Mouse (Mus musculus): ENCODE measurements around the gene Fam219b. TPM values are rescaled to one million over a fixed set of nuclear protein-coding genes. Genes with fewer than 3 reads are reported as not detected.

The Fam219b gene
- polyA plus RNA-seq, 1 experiment = 14.4 TPM

- peaks cover 33% of the 10 kb centered on the region for H3K79me2 ChIP-seq (ENCODE audit: control insufficient read depth, insufficient read depth)
- H3K27me3 ChIP-seq (ENCODE audit: control insufficient read depth, insufficient read depth, insufficient read length) = no peaks in the 10 kb centered on the region
- no peaks in the 10 kb centered on the region for H3K36me3 ChIP-seq (ENCODE audit: control insufficient read depth, insufficient read depth)
- H3K4me2 ChIP-seq (ENCODE audit: low read depth) = peak overlapping the region; percentile 91
- TF ChIP-seq CEBPB (IDR thresholded peaks at IDR 0.05; ENCODE audit: insufficient read depth, poor library complexity, severe bottlenecking) = no peak
- TF ChIP-seq E2F4 (IDR thresholded peaks at IDR 0.05; ENCODE audit: insufficient read depth) = no peak
- no peak for TF ChIP-seq MYOG (IDR thresholded peaks at IDR 0.05; ENCODE audit: control insufficient read depth in 1 of 3, insufficient read depth in 1 of 3, insufficient read length in 2 of 3, low read depth in 2 of 3)
- TF ChIP-seq USF1 (IDR thresholded peaks at IDR 0.05; ENCODE audit: low read depth) = no peak
- no peak for TF ChIP-seq MAX (IDR thresholded peaks at IDR 0.05; ENCODE audit: low read depth)
- no peak for TF ChIP-seq TCF12 (IDR thresholded peaks at IDR 0.05; ENCODE audit: insufficient read depth, poor library complexity, severe bottlenecking)
- no peak for TF ChIP-seq REST (IDR thresholded peaks at IDR 0.05; ENCODE audit: insufficient read depth, insufficient read length)
- no peak for TF ChIP-seq SRF (IDR thresholded peaks at IDR 0.05; ENCODE audit: control insufficient read depth, insufficient read length, low read depth)
- no peak for TF ChIP-seq POLR2A (IDR thresholded peaks at IDR 0.05; ENCODE audit: insufficient read length, low read depth)
- TF ChIP-seq TCF3 (IDR thresholded peaks at IDR 0.05; ENCODE audit: insufficient read length, low read depth) = no peak
- no peak overlapping the region for H3ac ChIP-seq (ENCODE audit: control insufficient read depth, insufficient read length)
- H3K4me3 ChIP-seq = peak overlapping the region; percentile 57
Measured at GRCm38 (mm10) chr9:57560263-57560662, 22.9 kb downstream of the Fam219b start.

- H3K27me3 ChIP-seq (ENCODE audit: control insufficient read depth, insufficient read depth, insufficient read length) = no peaks in the 10 kb centered on the region
- no peak for TF ChIP-seq USF1 (IDR thresholded peaks at IDR 0.05; ENCODE audit: low read depth)
- no peak for TF ChIP-seq TCF12 (IDR thresholded peaks at IDR 0.05; ENCODE audit: insufficient read depth, poor library complexity, severe bottlenecking)
- no peak for TF ChIP-seq SRF (IDR thresholded peaks at IDR 0.05; ENCODE audit: control insufficient read depth, insufficient read length, low read depth)
- TF ChIP-seq REST (IDR thresholded peaks at IDR 0.05; ENCODE audit: insufficient read depth, insufficient read length) = no peak
- no peak for TF ChIP-seq CEBPB (IDR thresholded peaks at IDR 0.05; ENCODE audit: insufficient read depth, poor library complexity, severe bottlenecking)
- peak; percentile 2 to 72 (median 17) for TF ChIP-seq MYOG (IDR thresholded peaks at IDR 0.05; ENCODE audit: control insufficient read depth in 1 of 3, insufficient read depth in 1 of 3, insufficient read length in 2 of 3, low read depth in 2 of 3)
- TF ChIP-seq POLR2A (IDR thresholded peaks at IDR 0.05; ENCODE audit: insufficient read length, low read depth) = peak; percentile 86
- no peak for TF ChIP-seq MAX (IDR thresholded peaks at IDR 0.05; ENCODE audit: low read depth)
- no peak for TF ChIP-seq TCF3 (IDR thresholded peaks at IDR 0.05; ENCODE audit: insufficient read length, low read depth)
- peak; percentile 88 for TF ChIP-seq POLR2AphosphoS2 (IDR thresholded peaks at IDR 0.05; ENCODE audit: insufficient read length, low read depth)
- TF ChIP-seq E2F4 (IDR thresholded peaks at IDR 0.05; ENCODE audit: insufficient read depth) = no peak
- TF ChIP-seq MYOD1 (IDR thresholded peaks at IDR 0.05; ENCODE audit: control insufficient read depth in 1 of 3, insufficient read length in 2 of 3, low read depth in 2 of 3) = peak in 1 of 3 experiments; percentile 70
Measured at GRCm38 (mm10) chr9:57560861-57561710, 23.8 kb downstream of the Fam219b start, which contains the start of gene Scamp2. Gene Scamp2 (plus strand): TSS chr9:57560943.

GRCm38 (mm10) chr9:57561711-57562099 lies 24.4 kb downstream of the Fam219b start:
- TF ChIP-seq SRF (IDR thresholded peaks at IDR 0.05; ENCODE audit: control insufficient read depth, insufficient read length, low read depth) (no peak), MYOG (IDR thresholded peaks at IDR 0.05; ENCODE audit: control insufficient read depth in 1 of 3, insufficient read depth in 1 of 3, insufficient read length in 2 of 3, low read depth in 2 of 3) (peak in 2 of 3 experiments; percentile 65 to 70), TCF12 (IDR thresholded peaks at IDR 0.05; ENCODE audit: insufficient read depth, poor library complexity, severe bottlenecking) (peak; percentile 70), TCF3 (IDR thresholded peaks at IDR 0.05; ENCODE audit: insufficient read length, low read depth) (no peak), REST (IDR thresholded peaks at IDR 0.05; ENCODE audit: insufficient read depth, insufficient read length) (no peak), MYOD1 (IDR thresholded peaks at IDR 0.05; ENCODE audit: control insufficient read depth in 1 of 3, insufficient read length in 2 of 3, low read depth in 2 of 3) (peak; percentile 87 to 92 (median 90)), MAX (IDR thresholded peaks at IDR 0.05; ENCODE audit: low read depth) (no peak)
- Histone ChIP-seq H3K79me2 (ENCODE audit: control insufficient read depth, insufficient read depth) (peaks cover 40% of the 10 kb centered on the region), H3K4me2 (ENCODE audit: low read depth) (peak overlapping the region; percentile 89), H3K27me3 (ENCODE audit: control insufficient read depth, insufficient read depth, insufficient read length) (no peaks in the 10 kb centered on the region), H3K4me3 (peak overlapping the region; percentile 57), H3K36me3 (ENCODE audit: control insufficient read depth, insufficient read depth) (no peaks in the 10 kb centered on the region), H3ac (ENCODE audit: control insufficient read depth, insufficient read length) (peak overlapping the region; percentile 43)

More at GRCm38 (mm10) chr9:57560861-57561710, 23.8 kb downstream of the Fam219b start, which contains the start of gene Scamp2:
- Histone ChIP-seq H3K4me2 (ENCODE audit: low read depth) (peak within 1 kb of the TSS; percentile 91), H3K36me3 (ENCODE audit: control insufficient read depth, insufficient read depth) (no peaks in the 10 kb centered on the region), H3K79me2 (ENCODE audit: control insufficient read depth, insufficient read depth) (peaks cover 34% of the 10 kb centered on the region), H3K4me3 (peak within 1 kb of the TSS; percentile 57), H3ac (ENCODE audit: control insufficient read depth, insufficient read length) (peak within 1 kb of the TSS; percentile 43)

GRCm38 (mm10) chr9:57562896-57563372 lies 25.6 kb downstream of the Fam219b start:
- TF ChIP-seq TCF3 (IDR thresholded peaks at IDR 0.05; ENCODE audit: insufficient read length, low read depth) (no peak), MYOD1 (IDR thresholded peaks at IDR 0.05; ENCODE audit: control insufficient read depth in 1 of 3, insufficient read length in 2 of 3, low read depth in 2 of 3) (no peak), CEBPB (IDR thresholded peaks at IDR 0.05; ENCODE audit: insufficient read depth, poor library complexity, severe bottlenecking) (no peak), USF1 (IDR thresholded peaks at IDR 0.05; ENCODE audit: low read depth) (no peak), REST (IDR thresholded peaks at IDR 0.05; ENCODE audit: insufficient read depth, insufficient read length) (no peak), POLR2A (IDR thresholded peaks at IDR 0.05; ENCODE audit: insufficient read length, low read depth) (no peak), SRF (IDR thresholded peaks at IDR 0.05; ENCODE audit: control insufficient read depth, insufficient read length, low read depth) (no peak), MAX (IDR thresholded peaks at IDR 0.05; ENCODE audit: low read depth) (no peak), POLR2AphosphoS2 (IDR thresholded peaks at IDR 0.05; ENCODE audit: insufficient read length, low read depth) (no peak), E2F4 (IDR thresholded peaks at IDR 0.05; ENCODE audit: insufficient read depth) (no peak), TCF12 (IDR thresholded peaks at IDR 0.05; ENCODE audit: insufficient read depth, poor library complexity, severe bottlenecking) (no peak), MYOG (IDR thresholded peaks at IDR 0.05; ENCODE audit: control insufficient read depth in 1 of 3, insufficient read depth in 1 of 3, insufficient read length in 2 of 3, low read depth in 2 of 3) (no peak)
- Histone ChIP-seq H3K4me2 (ENCODE audit: low read depth) (peak overlapping the region; percentile 89), H3K27me3 (ENCODE audit: control insufficient read depth, insufficient read depth, insufficient read length) (no peaks in the 10 kb centered on the region), H3K79me2 (ENCODE audit: control insufficient read depth, insufficient read depth) (peaks cover 41% of the 10 kb centered on the region), H3K4me3 (no peak overlapping the region), H3K36me3 (ENCODE audit: control insufficient read depth, insufficient read depth) (no peaks in the 10 kb centered on the region), H3ac (ENCODE audit: control insufficient read depth, insufficient read length) (no peak overlapping the region)
